Mouse (Mus musculus) frontal cortex, postnatal 10 days (tissue): ENCODE measurements around the gene Crcp.
A peak's percentile ranks its signal among the peaks of the same experiment; 100 is the strongest.
"Not testable (repeated sequence)": the region's sequence is repeated elsewhere in the genome, so short reads cannot be mapped to it uniquely, and the experiment has no call there.

Experiments used
- DNase-seq, 2 experiments: peaks; one replicate each; pipeline ENCODE4 v3.0.0; 2022; ENCODE audit warnings: low spot score in 2 of 2, mixed read lengths in 1 of 2

Crcp gene

GRCm38 (mm10) chr5:130023767-130024539 is 5.1 kb upstream of the Crcp start:
- DNase-seq, result peak; percentile 65 to 72

- DNase-seq, result no peak
Measured at GRCm38 (mm10) chr5:130027134-130027533, 2.0 kb upstream of the Crcp start.

DNA sequence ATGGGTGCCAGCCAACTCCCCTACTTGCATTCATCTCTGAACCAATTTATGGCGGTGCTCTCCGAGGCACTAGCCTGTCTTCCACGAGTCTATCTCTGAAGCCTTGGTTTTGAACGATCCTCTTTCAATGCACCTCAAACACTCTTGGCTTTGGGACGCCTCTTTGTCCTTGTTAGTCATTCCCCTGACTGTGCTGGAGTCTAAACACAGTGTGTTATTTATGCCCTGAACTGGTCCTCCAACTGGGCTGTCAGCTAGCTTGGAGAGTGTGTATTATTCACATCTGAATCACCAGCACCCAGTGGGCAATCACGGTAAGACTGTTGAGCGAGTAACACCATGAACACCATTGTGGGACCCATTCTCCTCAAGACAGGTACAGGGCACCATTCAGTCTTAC is 1.4 kb upstream of the Crcp start:
- DNase-seq, result no peak

GRCm38 (mm10) chr5:130031410-130032390 is 2.6 kb downstream of the Crcp start:
- no peak for DNase-seq

GRCm38 (mm10) chr5:130033869-130034268 is 4.8 kb downstream of the Crcp start:
- DNase-seq, result no peak

GRCm38 (mm10) chr5:130036300-130036699 is 7.2 kb downstream of the Crcp start:
- DNase-seq, result not testable (repeated sequence)

- DNase-seq, result peak in 1 of 2 experiments; percentile 39
Measured at GRCm38 (mm10) chr5:130037752-130038455, 8.8 kb downstream of the Crcp start.

DNA sequence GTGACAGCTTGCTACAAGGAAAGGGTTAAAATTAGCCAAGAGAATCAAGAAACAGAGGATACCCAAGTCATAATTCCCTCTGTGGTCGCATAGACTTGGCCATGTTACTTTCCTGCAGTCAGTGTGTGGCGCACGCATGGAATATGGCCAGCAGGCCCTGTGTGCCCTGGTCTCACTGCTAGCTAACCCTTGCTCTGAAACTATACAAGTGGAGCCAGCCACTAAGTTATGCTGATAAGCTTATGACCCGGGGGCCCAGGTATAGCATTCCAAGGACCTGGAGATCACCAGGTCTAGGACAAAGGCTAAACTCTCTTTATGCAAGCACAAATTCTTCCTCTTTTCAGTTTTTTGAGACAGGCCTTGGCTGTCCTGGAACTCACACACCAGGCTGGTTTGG is 11.7 kb downstream of the Crcp start:
- DNase-seq, result no peak

DNA sequence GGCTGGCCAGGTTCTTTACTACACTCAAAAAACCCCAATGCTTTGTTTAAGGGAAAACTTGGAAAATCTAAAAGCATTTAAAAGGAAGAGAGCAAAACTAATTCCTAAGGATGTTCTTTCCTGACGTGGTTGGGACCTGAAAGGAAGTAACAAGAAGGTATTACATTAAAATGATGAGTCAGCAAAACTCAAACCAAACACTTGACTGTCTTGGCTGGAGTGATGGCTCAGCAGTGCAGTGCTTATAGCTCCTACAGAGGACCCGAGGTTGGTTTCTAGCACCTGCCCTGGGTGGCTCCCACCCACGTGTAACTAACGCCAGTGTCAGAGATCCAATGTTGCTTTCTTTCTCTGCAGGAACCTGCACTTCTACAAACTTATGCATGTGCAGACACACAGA is 12.2 kb downstream of the Crcp start:
- DNase-seq, result no peak

DNA sequence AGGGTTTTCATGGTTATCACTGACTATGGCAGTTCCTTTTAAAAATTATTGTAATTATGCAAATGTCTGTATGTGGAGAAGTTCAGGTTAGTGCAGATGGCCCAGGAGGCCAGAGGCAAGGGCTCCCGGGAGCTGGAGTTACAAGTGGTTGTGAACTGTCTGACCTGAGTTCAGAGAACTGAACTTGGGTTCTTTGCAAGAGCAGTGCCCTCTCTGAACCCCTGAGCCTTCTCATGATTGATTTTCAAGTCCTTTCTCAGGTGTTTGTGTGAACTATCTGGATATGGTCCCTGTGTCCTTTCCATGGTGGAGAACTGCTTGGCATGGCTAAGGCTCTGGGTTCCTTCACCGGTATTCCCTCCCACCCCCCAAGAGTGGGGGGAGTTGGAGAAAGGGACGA is 14.7 kb downstream of the Crcp start:
- no peak for DNase-seq

- DNase-seq, result peak in 1 of 2 experiments; percentile 38
Measured at GRCm38 (mm10) chr5:130044201-130044695, 15.2 kb downstream of the Crcp start.

- DNase-seq, result no peak
Measured at GRCm38 (mm10) chr5:130046100-130046499, 17.0 kb downstream of the Crcp start.

GRCm38 (mm10) chr5:130046589-130046988 is 17.5 kb downstream of the Crcp start:
- no peak for DNase-seq

GRCm38 (mm10) chr5:130047013-130047412 is 17.9 kb downstream of the Crcp start:
- no peak for DNase-seq

DNA sequence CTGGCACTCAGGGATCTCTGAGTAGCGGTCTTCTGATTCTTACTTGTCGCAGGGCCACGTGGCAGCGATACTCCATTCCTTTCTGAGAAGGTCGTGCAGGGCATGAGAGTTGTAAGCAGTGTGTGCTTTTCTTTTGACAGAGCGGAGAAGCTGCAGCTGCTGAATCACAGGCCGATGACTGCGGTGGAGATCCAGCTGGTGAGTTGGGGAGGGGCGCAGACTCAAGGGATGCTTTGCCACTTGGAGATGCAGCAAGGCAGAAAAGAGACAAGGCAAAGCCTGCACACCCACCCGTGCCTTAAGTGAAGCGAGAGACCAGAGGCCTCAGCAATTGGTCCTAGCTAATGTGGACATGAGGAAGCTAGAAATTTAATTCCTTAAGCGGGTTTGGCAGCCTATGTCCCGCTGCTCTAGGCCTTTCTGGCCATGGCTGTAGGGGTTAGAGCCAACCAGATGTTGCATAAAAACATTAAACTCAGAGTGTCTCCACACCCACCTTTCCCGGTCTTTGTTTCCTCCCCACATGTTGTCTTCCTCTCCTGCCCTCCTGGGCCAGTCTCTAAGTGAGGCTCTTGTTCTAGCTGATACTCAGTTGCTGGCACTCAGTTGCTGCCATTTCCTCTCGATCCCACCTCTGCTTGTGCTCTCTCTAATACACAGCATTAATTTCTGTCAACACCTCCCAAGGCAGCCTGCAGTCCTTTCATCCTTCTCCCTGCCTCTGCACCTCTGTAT is 19.9 kb downstream of the Crcp start:
- no peak for DNase-seq

GRCm38 (mm10) chr5:130050416-130050815 is 21.3 kb downstream of the Crcp start:
- DNase-seq, result no peak

DNA sequence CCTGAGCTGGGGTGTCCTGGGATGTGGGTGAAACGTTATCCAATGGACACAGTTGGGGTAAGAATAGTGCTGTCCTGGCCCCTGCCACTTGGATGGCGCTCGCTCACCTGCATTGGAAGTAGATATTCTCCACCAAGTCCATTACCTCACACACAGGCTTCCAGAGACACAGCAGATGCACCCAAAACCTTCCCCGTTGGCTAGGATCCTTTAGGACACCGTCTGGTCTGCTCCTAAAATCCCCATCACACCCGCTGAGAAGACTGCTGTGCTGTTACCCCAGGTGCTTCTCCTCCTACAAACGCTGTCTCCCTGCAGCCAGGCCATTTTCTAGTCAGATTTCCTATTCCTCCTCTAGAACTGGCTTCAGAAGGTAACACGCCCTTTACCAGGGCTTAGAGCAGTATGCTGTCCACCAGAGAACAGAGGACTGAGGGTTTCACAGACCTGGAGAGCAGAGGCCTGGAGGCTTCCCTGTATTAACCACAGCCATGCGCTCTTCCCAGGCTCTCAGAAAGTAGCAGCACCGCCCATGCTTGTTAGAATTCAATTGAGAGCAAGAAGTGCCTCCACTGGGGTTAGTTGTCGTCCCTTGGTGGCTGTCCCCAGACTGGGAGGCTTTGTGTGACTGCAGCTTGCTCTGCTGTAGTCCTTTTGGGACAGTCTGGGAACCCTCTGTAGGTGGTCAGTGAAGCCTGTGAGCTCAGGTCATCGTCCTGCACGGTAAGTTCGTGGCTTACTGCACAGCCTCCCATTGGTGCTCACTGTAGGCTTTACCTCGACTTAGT is 22.2 kb downstream of the Crcp start:
- no peak for DNase-seq

DNA sequence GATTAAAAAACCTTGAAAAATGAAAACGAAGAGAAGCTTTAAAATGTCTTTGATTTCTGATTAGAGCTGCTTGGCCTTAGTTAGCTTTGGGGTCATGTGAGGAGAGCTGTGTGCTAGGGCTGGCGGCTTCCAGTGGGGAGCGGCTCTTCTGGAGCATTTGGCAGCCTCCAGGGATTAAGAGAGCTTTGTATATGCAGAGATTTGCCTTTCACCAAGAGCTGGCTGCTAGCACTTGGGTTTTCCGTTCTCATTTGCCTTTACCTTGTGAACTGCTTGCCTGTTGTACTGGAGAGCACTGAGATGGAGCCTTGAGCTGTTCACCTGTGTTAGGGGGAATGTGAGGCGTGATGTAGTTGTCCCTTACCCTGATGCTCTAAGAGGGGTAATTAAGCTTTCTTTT is 23.4 kb downstream of the Crcp start:
- DNase-seq, result no peak

DNA sequence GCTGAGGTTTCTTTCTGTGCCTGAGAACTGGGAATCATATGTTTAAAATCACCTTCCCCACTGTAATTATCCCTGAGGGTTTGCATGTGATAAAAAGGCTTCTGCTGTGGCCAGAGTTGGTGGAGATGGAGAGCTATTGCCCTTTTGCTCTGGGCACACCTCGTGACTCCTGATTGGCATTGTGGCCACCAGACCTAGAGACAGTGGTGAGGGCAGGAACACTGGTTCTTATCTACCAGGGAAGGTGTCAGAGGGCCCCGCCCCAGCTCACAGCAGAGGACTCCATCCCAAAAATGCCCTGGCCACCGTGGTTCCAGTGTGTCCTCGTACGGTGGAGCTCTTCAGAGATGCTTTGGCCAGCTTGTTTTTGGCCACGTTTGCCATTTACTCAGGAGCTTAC is 23.9 kb downstream of the Crcp start:
- DNase-seq, result no peak

GRCm38 (mm10) chr5:130055688-130056087 is 26.6 kb downstream of the Crcp start:
- DNase-seq, result no peak
